Mouse (Mus musculus) thymus, postnatal 25 days (tissue): ENCODE measurements around the gene Wif1.
A peak's percentile ranks its signal among the peaks of the same experiment; 100 is the strongest.

Source experiments
- DNase-seq: peaks from one replicate; pipeline ENCODE4 v3.0.0; 2022

The Wif1 gene

DNA sequence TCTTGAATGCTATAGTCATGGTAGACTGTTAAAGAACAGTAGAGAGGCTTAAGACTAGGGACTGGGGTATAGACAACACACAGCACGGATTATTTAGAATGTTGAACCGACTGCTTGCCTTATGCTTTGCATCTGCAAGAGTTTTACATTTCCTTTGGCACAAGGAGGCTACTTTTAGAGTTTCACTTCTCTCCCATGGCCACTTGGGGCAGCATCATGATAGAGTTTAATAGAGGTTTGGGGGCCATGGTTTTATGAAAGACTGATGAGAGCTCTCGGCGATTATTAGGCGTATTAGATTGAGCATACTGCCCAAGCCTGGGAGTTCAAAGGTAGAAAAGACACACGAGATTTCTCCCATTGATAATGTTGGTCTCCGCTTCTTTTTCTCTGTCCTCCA is 37.0 kb downstream of the Wif1 start:
- DNase-seq, result no peak

- DNase-seq, result no peak
These were observed 46.7 kb downstream of the Wif1 start for GRCm38 (mm10) chr10:121080500-121080899.

- no peak for DNase-seq
These were observed 49.1 kb downstream of the Wif1 start for GRCm38 (mm10) chr10:121082881-121083280.

DNA sequence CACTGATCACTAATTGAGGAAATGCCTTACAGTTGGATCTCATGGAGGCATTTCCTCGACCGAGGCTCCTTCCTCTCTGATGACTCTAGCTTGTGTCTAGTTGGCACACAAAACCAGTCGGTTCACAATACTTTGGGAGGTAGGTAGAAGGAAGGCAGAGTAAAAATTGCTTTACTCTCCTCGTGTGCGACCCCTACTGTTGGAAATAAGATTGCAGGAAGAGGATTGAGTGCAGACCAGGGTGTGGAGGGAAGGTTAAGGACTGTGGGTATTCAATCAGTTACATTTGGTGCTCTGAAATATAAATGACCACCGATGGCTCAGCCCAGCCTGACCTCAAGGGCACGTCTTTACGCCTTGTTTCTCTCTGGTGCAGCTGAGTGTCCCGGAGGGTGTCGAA is 49.8 kb downstream of the Wif1 start:
- DNase-seq, result no peak

- no peak for DNase-seq
These were observed 54.9 kb downstream of the Wif1 start for GRCm38 (mm10) chr10:121088679-121089078.

DNA sequence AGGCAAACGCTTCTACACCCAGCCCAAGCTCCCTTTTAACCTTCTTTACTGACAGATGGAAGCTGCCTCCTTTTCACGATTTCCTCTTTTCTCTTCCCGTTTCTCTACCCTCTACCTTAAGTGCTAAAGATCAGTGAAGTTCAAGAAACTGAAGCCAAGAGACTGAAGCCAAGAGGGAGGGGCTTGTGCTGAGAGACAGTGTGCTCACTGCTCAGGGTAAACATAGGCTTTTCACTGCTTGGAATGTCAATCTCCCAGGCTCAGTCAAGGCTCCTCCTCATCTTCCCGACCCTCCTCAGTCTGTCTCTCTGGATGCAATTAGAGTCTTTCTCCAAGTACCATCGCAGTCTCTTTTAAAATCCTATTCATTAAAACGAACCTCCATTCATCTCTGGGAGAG is 55.6 kb downstream of the Wif1 start:
- no peak for DNase-seq

DNA sequence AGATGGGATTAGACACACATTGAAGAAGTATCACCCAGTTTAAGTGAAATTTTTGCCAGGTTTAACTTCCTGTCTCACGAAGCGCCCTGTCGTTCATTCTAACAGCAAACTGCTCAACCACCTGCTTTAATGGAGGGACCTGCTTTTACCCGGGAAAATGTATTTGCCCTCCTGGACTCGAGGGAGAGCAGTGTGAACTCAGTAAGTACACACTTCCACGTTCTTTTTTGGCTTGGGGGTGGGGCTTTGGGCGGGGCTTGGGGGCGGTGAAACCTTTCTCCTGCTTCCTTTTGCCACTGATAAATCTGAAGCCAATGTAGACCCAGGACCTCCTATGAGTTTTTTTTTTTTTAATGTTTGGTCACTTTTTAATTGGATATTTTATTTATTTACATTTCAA is 56.2 kb downstream of the Wif1 start:
- DNase-seq, result no peak

GRCm38 (mm10) chr10:121095948-121096347 is 62.2 kb downstream of the Wif1 start:
- no peak for DNase-seq

GRCm38 (mm10) chr10:121098263-121098662 is 64.5 kb downstream of the Wif1 start:
- no peak for DNase-seq

DNA sequence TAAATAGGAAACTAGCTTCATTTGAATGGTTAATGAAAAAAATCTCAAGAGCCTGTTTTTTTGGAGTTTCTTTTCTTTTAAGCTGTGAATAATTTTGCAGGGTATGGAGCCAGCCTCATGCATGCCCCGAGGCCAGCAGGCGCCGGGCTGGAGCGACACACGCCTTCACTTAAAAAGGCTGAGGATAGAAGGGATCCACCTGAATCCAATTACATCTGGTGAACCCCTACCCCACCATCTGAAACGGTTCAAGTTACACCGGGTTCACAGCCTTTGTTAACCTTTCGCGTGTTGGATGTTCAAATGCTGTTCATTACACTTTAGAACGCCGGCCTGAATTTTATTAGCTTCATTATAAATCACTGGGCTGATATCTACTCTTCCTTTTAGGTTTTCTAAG is 65.9 kb downstream of the Wif1 start:
- DNase-seq, result no peak

DNA sequence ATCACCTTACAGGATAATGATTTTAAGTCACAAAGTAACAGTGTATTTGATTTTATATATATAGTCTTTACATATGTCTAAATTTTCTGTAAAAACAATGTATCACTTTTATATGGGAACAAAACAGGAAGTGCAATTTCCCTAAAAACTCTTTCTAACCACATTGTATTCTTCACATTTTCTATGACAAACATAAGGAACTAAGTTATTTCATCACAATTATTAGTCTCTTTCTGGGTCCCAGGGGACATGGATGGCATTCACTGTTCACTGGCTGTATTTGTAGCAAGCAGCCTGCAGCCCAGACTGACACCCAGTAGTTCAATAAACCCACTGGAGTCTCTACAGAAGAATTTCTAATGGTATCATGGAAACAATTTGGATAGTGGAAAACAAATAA is 82.4 kb downstream of the Wif1 start:
- no peak for DNase-seq

DNA sequence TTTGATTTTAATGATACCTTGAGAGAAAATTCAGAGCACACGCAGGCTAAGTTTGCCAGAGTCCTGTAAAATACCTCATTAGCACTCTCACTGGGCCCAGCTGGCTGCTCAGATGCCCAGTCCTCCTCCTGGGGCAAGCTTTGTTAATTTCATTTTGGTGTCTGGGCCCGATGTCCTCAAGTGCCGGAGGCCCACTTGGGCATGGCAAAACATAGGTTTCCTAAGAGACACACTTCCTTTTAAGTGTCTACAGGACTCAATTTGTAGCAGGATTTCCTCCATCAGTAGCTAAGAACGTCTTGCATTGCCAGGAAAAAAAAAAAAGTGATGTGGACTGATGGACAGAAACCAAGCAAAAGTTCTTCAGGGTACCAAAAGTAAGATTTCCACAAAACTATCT is 82.9 kb downstream of the Wif1 start:
- DNase-seq, result no peak

DNA sequence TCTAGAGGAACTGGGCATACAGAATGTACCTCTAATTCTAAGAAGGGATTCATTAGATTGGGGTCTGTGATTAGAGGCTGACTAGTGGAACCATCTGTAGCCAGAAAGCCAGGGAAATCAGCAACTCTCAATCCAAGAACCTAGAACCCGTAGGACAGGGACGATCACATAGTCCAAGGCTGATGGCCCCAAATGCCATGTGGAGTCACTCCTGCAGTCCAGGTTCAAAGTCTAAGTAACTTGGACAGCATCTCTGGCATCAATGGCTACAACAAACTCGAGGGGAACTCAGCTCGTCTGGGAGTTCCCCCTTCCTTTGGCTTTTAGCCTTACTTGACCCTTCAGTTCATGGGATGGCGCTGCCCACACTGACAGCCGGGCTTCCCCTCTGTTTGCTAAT is 87.0 kb downstream of the Wif1 start:
- no peak for DNase-seq

DNA sequence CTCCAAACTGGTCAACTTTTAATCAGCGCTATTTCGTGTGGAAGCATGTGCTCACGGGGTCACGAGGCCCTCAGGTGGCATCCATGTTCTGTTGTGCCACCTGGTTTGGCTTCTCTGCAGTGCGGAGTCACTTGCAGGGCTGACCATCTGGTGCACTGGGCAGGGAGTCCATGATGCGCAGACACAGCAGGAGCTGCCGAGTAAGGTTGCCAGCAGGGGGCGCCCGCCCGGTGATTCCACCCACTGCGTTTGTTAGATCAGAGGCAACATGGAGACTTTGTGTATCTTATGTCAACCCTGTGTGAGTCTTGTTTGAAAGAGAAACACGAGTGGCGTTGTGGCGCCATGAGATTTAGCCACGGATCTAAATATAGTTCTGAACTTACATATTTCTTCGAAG is 90.7 kb downstream of the Wif1 start:
- DNase-seq, result peak; percentile 44

GRCm38 (mm10) chr10:121129000-121129925 is 95.5 kb downstream of the Wif1 start:
- DNase-seq, result no peak
